In the genomic region with DNA sequence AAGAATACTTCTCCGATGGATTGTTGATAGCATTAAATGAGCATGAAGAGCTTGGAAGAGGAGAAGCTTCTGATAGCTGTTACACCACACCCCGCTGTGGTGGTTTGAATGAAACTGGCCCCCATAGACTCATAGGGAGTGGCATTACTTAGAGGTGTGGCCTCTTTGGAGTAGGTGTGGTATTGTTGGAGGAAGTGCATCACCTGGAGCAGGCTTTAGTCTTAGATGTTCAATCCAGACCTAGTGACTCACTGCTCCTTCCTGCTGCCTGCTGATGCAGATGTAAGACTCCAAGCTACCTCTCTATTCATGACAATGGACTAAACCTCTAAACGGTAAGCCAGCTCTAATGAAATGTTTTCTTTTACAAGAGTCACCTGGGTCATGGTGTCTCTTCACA, we compare ENCODE assay signal across 18 mouse cellular contexts.
A peak's percentile ranks its signal among the peaks of the same experiment; 100 is the strongest.
DNase-seq lines count a peak whose midpoint lies in the region; ATAC-seq and TF ChIP-seq lines count a peak whose summit lies in the region.
"Had no signal": no experiment of that assay in that cellular context is flagged by ENCODE, and none has a peak within 500 bp of the region (broad histone marks: within the 10 kb centered on the region; RNA-seq: fewer than 3 reads in every experiment).

No protein-coding gene starts in this region.

- ATAC-seq in forebrain, embryonic 13.5 days: no peak
- no peak for ATAC-seq in forebrain, embryonic 16.5 days
- no peak for ATAC-seq in lung, postnatal 0 days

- H3K9ac ChIP-seq in forebrain, embryonic 13.5 days: no peak overlapping the region
- no peak overlapping the region for H3K9ac ChIP-seq in forebrain, embryonic 16.5 days (replicated peaks; ENCODE audit: low read depth, low read length)
- no peak overlapping the region for H3K9ac ChIP-seq in ES-Bruce4 (ENCODE audit: low read depth, poor library complexity, severe bottlenecking)
- H3K9ac ChIP-seq in lung, postnatal 0 days (replicated peaks; ENCODE audit: low read depth): no peak overlapping the region
- H3K9ac ChIP-seq: embryonic facial prominence, embryonic 12.5 days; forebrain, embryonic 15.5 days had no signal

- H3K9me3 ChIP-seq in forebrain, embryonic 13.5 days (replicated peaks): no peaks in the 10 kb centered on the region
- no peaks in the 10 kb centered on the region for H3K9me3 ChIP-seq in forebrain, embryonic 16.5 days (ENCODE audit: control insufficient read depth, low read length)
- no peaks in the 10 kb centered on the region for H3K9me3 ChIP-seq in ES-Bruce4 (replicated peaks; ENCODE audit: control insufficient read depth, insufficient read depth, low read length, poor library complexity, severe bottlenecking)
- H3K9me3 ChIP-seq in lung, postnatal 0 days (ENCODE audit: low read length): no peaks in the 10 kb centered on the region
- H3K9me3 ChIP-seq: embryonic facial prominence, embryonic 10.5 days; embryonic facial prominence, embryonic 12.5 days; forebrain, embryonic 15.5 days had no signal

- WGBS in forebrain, embryonic 13.5 days: 75% methylated on average over 3 of the region's 3 CpGs
- WGBS in forebrain, embryonic 16.5 days: 73% methylated on average over 3 of the region's 3 CpGs
- WGBS in lung, postnatal 0 days: 85% methylated on average over 3 of the region's 3 CpGs

- peak; percentile 87 for DNase-seq in ES-CJ7 (ENCODE audit: low read depth, low spot score)
- DNase-seq in ZHBTc4 (ENCODE audit: low read depth, low spot score): peak; percentile 69
- no peak for DNase-seq in natural killer cell, adult 2 months (ENCODE audit: low spot score in 2 of 2)
- no peak for DNase-seq in lung, postnatal 0 days (ENCODE audit: low spot score)
- DNase-seq: adrenal gland, adult 2 months; adrenal gland, postnatal 10 days; adrenal gland, postnatal 25 days; cerebellum, adult 11 months; cerebellum, adult 18-20 months; cerebellum, adult 8-10 months; cerebellum, adult 9-11 months; cerebellum, postnatal 14 days had no signal

- H3K36me3 ChIP-seq in forebrain, embryonic 13.5 days (ENCODE audit: poor library complexity, severe bottlenecking): no peaks in the 10 kb centered on the region
- H3K36me3 ChIP-seq in forebrain, embryonic 16.5 days (ENCODE audit: control insufficient read depth, insufficient read depth): no peaks in the 10 kb centered on the region
- H3K36me3 ChIP-seq in ES-Bruce4 (ENCODE audit: control insufficient read depth, insufficient read depth, low read length, poor library complexity, severe bottlenecking): no peaks in the 10 kb centered on the region
- H3K36me3 ChIP-seq in lung, postnatal 0 days (ENCODE audit: insufficient read depth, low read length): no peaks in the 10 kb centered on the region
- H3K36me3 ChIP-seq: embryonic facial prominence, embryonic 10.5 days; embryonic facial prominence, embryonic 12.5 days; forebrain, embryonic 15.5 days had no signal

- TF ChIP-seq CTCF in ES-Bruce4 (IDR thresholded peaks at IDR 0.05; ENCODE audit: low read depth, low read length): no peak
- TF ChIP-seq CTCF in lung, postnatal 0 days (IDR thresholded peaks at IDR 0.05): no peak

- no peak for TF ChIP-seq POLR2A in ES-Bruce4 (IDR thresholded peaks at IDR 0.05; ENCODE audit: insufficient read depth, low read length)

- peak overlapping the region; percentile 31 for H3K27ac ChIP-seq in forebrain, embryonic 13.5 days
- H3K27ac ChIP-seq in forebrain, embryonic 16.5 days (ENCODE audit: low read length): no peak overlapping the region
- peak overlapping the region; percentile 71; the same call in 1 of the 2 replicates for H3K27ac ChIP-seq in ES-Bruce4 (ENCODE audit: insufficient read depth, low read length)
- no peak overlapping the region for H3K27ac ChIP-seq in lung, postnatal 0 days (ENCODE audit: low read length)
- H3K27ac ChIP-seq: embryonic facial prominence, embryonic 10.5 days; embryonic facial prominence, embryonic 12.5 days; forebrain, embryonic 15.5 days had no signal

- no peak overlapping the region for H3K4me3 ChIP-seq in forebrain, embryonic 13.5 days
- H3K4me3 ChIP-seq in forebrain, embryonic 16.5 days (replicated peaks; ENCODE audit: low read length): no peak overlapping the region
- H3K4me3 ChIP-seq in ES-Bruce4 (ENCODE audit: low read depth, low read length): no peak overlapping the region
- no peak overlapping the region for H3K4me3 ChIP-seq in lung, postnatal 0 days (ENCODE audit: low read depth, low read length)
- H3K4me3 ChIP-seq: embryonic facial prominence, embryonic 10.5 days; embryonic facial prominence, embryonic 12.5 days; forebrain, embryonic 15.5 days had no signal

- no peak overlapping the region for H3K4me2 ChIP-seq in forebrain, embryonic 13.5 days
- H3K4me2 ChIP-seq in forebrain, embryonic 16.5 days (ENCODE audit: low read length): no peak overlapping the region
- H3K4me2 ChIP-seq in lung, postnatal 0 days (replicated peaks; ENCODE audit: low read depth, low read length): no peak overlapping the region
- H3K4me2 ChIP-seq: embryonic facial prominence, embryonic 12.5 days; forebrain, embryonic 15.5 days had no signal

- peak; percentile 65; the same call in 1 of the 2 replicates for TF ChIP-seq EP300 in ES-Bruce4 (IDR thresholded peaks at IDR 0.05; ENCODE audit: insufficient read depth, low read depth, low read length)
- TF ChIP-seq EP300 in lung, postnatal 0 days (IDR thresholded peaks at IDR 0.05): no peak

- peaks cover 15% of the 10 kb centered on the region; the same call in 1 of the 2 replicates for H3K4me1 ChIP-seq in forebrain, embryonic 13.5 days
- H3K4me1 ChIP-seq in forebrain, embryonic 16.5 days (replicated peaks; ENCODE audit: control insufficient read depth, insufficient read depth, low read length): peaks cover 10% of the 10 kb centered on the region
- H3K4me1 ChIP-seq in ES-Bruce4 (ENCODE audit: control insufficient read depth, insufficient read depth, low read length): peaks cover 2% of the 10 kb centered on the region
- no peaks in the 10 kb centered on the region for H3K4me1 ChIP-seq in lung, postnatal 0 days (ENCODE audit: insufficient read depth, low read depth, low read length)

- H3K27me3 ChIP-seq in forebrain, embryonic 13.5 days: no peaks in the 10 kb centered on the region
- H3K27me3 ChIP-seq in forebrain, embryonic 16.5 days (replicated peaks; ENCODE audit: control insufficient read depth, insufficient read depth, low read length): no peaks in the 10 kb centered on the region
- no peaks in the 10 kb centered on the region for H3K27me3 ChIP-seq in ES-Bruce4 (ENCODE audit: control insufficient read depth, insufficient read depth, low read length, poor library complexity, severe bottlenecking)
- no peaks in the 10 kb centered on the region for H3K27me3 ChIP-seq in lung, postnatal 0 days (replicated peaks; ENCODE audit: insufficient read depth, low read length)
- H3K27me3 ChIP-seq: embryonic facial prominence, embryonic 12.5 days; forebrain, embryonic 15.5 days had no signal

Comparison
In these comparisons a context has a peak if more than half of its experiments do, and no peak if none do; other contexts are left out.
1. H3K27ac ChIP-seq: peak in forebrain, embryonic 13.5 days (single experiment) and ES-Bruce4 (single experiment); none in forebrain, embryonic 16.5 days (single experiment) and lung, postnatal 0 days (single experiment).
2. DNase-seq: peak in ES-CJ7 (single experiment) and ZHBTc4 (single experiment); none in natural killer cell, adult 2 months (0 of 2) and lung, postnatal 0 days (single experiment).